Mouse (Mus musculus): ENCODE measurements around the gene Srpr. TPM values are rescaled to one million over a fixed set of nuclear protein-coding genes. Genes with fewer than 3 reads are reported as not detected.

The Srpr gene
- total and polyA plus RNA-seq, 2 experiments: 55.2 to 91.0 TPM

DNA sequence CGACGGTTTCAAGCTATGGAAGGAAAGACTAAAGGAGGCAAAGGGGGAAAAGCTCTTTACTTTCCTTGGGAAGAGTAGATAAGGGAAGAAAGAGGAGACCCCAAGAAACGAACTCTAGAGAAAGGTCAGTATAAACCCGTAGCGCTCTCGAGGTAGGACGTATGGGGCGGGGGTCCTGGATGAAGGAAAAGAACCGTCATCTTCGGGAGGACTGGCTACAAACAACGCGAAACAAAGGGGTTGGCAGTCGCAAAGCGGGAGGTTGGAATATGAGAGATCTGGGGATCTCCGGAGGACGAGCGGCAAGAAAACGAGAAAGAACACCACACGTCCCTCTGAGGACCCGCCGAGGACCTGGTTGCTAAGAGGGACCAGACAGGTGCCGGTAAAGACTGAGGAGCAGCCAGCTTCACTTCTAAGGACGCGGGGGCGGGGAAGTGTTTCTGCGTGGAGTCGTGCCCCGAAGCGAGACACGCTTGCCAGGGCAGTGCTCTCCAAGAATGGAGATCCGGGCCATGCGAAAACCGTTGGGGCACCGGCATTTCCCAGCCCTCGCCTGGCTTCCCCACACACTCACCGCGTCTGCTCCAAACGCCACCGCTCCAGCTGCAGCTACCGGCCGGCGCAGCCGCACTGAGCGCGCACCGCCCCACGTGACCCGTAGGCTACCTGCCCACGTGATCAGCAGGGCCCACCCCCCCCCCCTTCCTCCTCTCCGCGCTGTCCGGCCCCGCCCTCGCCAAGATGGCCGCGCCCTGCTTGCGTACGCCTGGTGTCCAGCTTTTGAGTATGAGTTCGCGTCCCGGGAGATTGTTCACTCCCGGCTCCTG lies 67.4 kb downstream of the Srpr start, which contains the start of the genes Fam118b and Rpusd4:
TSS of gene Fam118b (minus strand) at position 660 of the 830 bp plus-strand sequence.
TSS of gene Rpusd4 (plus strand) at position 720 of the 830 bp plus-strand sequence.
- Histone ChIP-seq H3K4me3 (ENCODE audit: insufficient read depth, low read depth, low read length) (peak within 1 kb of the TSS; percentile 72), H3K27me3 (ENCODE audit: control insufficient read depth, insufficient read depth, low read length) (no peaks in the 10 kb centered on the region), H3K27ac (replicated peaks; ENCODE audit: insufficient read depth, low read depth, low read length) (peak within 1 kb of the TSS; percentile 30), H3K9ac (ENCODE audit: low read depth, low read length) (peak within 1 kb of the TSS; percentile 71), H3K79me2 (ENCODE audit: control insufficient read depth, insufficient read depth, low read length) (peaks cover 3% of the 10 kb centered on the region; the same call in 1 of the 2 replicates), H3K4me1 (ENCODE audit: control insufficient read depth, insufficient read depth, low read length) (peaks cover 11% of the 10 kb centered on the region), H3K36me3 (ENCODE audit: control insufficient read depth, insufficient read depth, low read length) (no peaks in the 10 kb centered on the region)
- under 1% methylated on average over 62 of the region's 62 CpGs for WGBS
- peak; percentile 72 for DNase-seq (ENCODE audit: extremely low read depth, low read depth, low spot score)
- TF ChIP-seq POLR2A (IDR thresholded peaks at IDR 0.05; ENCODE audit: extremely low read depth, insufficient read depth, low read length) (peak; percentile 95), CTCF (IDR thresholded peaks at IDR 0.05; ENCODE audit: low read depth, low read length) (no peak)

GRCm38 (mm10) chr9:35267976-35268715 lies 68.2 kb downstream of the Srpr start:
- H3K4me3 ChIP-seq (ENCODE audit: insufficient read depth, low read depth, low read length): peak overlapping the region; percentile 72
- WGBS: 3% methylated on average over 21 of the region's 21 CpGs
- TF ChIP-seq POLR2A (IDR thresholded peaks at IDR 0.05; ENCODE audit: extremely low read depth, insufficient read depth, low read length): no peak
- no peak for TF ChIP-seq CTCF (IDR thresholded peaks at IDR 0.05; ENCODE audit: low read depth, low read length)
- H3K27ac ChIP-seq (replicated peaks; ENCODE audit: insufficient read depth, low read depth, low read length): 0 out of 2 replicates have a peak overlapping the region, but pooled peaks have one; percentile 29
- no peaks in the 10 kb centered on the region for H3K27me3 ChIP-seq (ENCODE audit: control insufficient read depth, insufficient read depth, low read length)
- DNase-seq (ENCODE audit: extremely low read depth, low read depth, low spot score): no peak
- H3K36me3 ChIP-seq (ENCODE audit: control insufficient read depth, insufficient read depth, low read length): peaks cover 6% of the 10 kb centered on the region
- H3K4me1 ChIP-seq (ENCODE audit: control insufficient read depth, insufficient read depth, low read length): peaks cover 8% of the 10 kb centered on the region
- H3K9ac ChIP-seq (ENCODE audit: low read depth, low read length): peak overlapping the region; percentile 71
- peaks cover 3% of the 10 kb centered on the region; the same call in 1 of the 2 replicates for H3K79me2 ChIP-seq (ENCODE audit: control insufficient read depth, insufficient read depth, low read length)

GRCm38 (mm10) chr9:35277855-35278365 lies 77.9 kb downstream of the Srpr start:
- H3K4me1 ChIP-seq (ENCODE audit: control insufficient read depth, insufficient read depth, low read length): no peaks in the 10 kb centered on the region; the same call in 1 of the 2 replicates
- H3K79me2 ChIP-seq (ENCODE audit: control insufficient read depth, insufficient read depth, low read length): no peaks in the 10 kb centered on the region
- no peak overlapping the region for H3K4me3 ChIP-seq (ENCODE audit: insufficient read depth, low read depth, low read length)
- H3K27me3 ChIP-seq (ENCODE audit: control insufficient read depth, insufficient read depth, low read length): no peaks in the 10 kb centered on the region
- no peak overlapping the region for H3K9ac ChIP-seq (ENCODE audit: low read depth, low read length)
- peak; percentile 23 for DNase-seq (ENCODE audit: extremely low read depth, low read depth, low spot score)
- TF ChIP-seq POLR2A (IDR thresholded peaks at IDR 0.05; ENCODE audit: extremely low read depth, insufficient read depth, low read length) (no peak), CTCF (IDR thresholded peaks at IDR 0.05; ENCODE audit: low read depth, low read length) (no peak)
- 72% methylated on average over 3 of the region's 3 CpGs for WGBS
- H3K36me3 ChIP-seq (ENCODE audit: control insufficient read depth, insufficient read depth, low read length): peaks cover 28% of the 10 kb centered on the region
- no peak overlapping the region for H3K27ac ChIP-seq (replicated peaks; ENCODE audit: insufficient read depth, low read depth, low read length)

- H3K4me1 ChIP-seq (ENCODE audit: control insufficient read depth, insufficient read depth, low read length): no peaks in the 10 kb centered on the region; the same call in 1 of the 2 replicates
- no peak overlapping the region for H3K27ac ChIP-seq (replicated peaks; ENCODE audit: insufficient read depth, low read depth, low read length)
- H3K27me3 ChIP-seq (ENCODE audit: control insufficient read depth, insufficient read depth, low read length): no peaks in the 10 kb centered on the region
- no peak overlapping the region for H3K4me3 ChIP-seq (ENCODE audit: insufficient read depth, low read depth, low read length)
- no peak overlapping the region for H3K9ac ChIP-seq (ENCODE audit: low read depth, low read length)
- TF ChIP-seq CTCF (IDR thresholded peaks at IDR 0.05; ENCODE audit: low read depth, low read length) (no peak), POLR2A (IDR thresholded peaks at IDR 0.05; ENCODE audit: extremely low read depth, insufficient read depth, low read length) (no peak)
- 72% methylated on average over 4 of the region's 4 CpGs for WGBS
- H3K79me2 ChIP-seq (ENCODE audit: control insufficient read depth, insufficient read depth, low read length): no peaks in the 10 kb centered on the region
- peaks cover 22% of the 10 kb centered on the region for H3K36me3 ChIP-seq (ENCODE audit: control insufficient read depth, insufficient read depth, low read length)
- DNase-seq (ENCODE audit: extremely low read depth, low read depth, low spot score): no peak
These were observed 78.5 kb downstream of the Srpr start for GRCm38 (mm10) chr9:35278451-35278850.

DNA sequence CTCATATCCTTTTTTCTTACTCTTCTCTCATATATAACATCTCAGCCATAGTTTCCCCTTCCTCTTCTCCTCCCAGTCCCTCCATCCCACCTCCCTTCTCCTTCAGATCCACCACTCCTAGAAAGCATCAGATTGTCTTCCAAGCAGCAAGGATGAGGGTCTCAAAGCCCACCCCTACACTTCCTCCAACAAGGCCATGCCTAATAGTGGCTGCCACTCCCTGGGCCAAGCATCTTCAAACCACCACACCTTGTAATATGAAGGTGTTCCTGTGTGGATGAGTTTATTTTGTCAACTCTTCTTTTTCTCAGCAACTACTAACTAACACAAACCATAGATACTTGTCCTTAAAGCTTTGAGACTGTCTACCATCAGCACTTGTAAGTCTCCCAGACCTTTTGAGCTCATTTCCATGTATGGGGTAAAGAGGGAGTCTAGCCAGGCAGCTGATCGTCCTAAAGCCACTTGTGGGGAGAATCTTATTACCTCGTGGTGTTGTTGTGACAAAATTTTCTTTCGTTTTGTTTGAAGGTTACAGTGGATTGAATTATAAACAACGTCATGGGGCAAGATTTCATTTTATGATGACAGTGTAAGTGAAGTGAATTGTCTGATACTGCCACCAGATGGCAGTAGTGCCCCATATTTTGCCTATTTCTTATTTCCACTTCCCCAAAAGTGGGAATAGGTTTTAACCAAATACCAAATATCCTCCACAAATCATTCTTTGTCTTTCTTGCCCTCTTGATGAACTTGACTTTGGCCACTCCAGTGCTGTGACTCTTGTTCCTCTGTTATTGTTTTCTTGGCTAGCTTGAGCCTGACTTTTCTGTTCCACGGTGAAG lies 82.3 kb downstream of the Srpr start:
- Histone ChIP-seq H3K36me3 (ENCODE audit: control insufficient read depth, insufficient read depth, low read length) (peaks cover 4% of the 10 kb centered on the region), H3K79me2 (ENCODE audit: control insufficient read depth, insufficient read depth, low read length) (no peaks in the 10 kb centered on the region), H3K27ac (replicated peaks; ENCODE audit: insufficient read depth, low read depth, low read length) (no peak overlapping the region), H3K27me3 (ENCODE audit: control insufficient read depth, insufficient read depth, low read length) (no peaks in the 10 kb centered on the region), H3K4me1 (ENCODE audit: control insufficient read depth, insufficient read depth, low read length) (no peaks in the 10 kb centered on the region; the same call in 1 of the 2 replicates), H3K4me3 (ENCODE audit: insufficient read depth, low read depth, low read length) (no peak overlapping the region), H3K9ac (ENCODE audit: low read depth, low read length) (no peak overlapping the region)
- peak; percentile 38 for DNase-seq (ENCODE audit: extremely low read depth, low read depth, low spot score)
- 18% methylated on average over 5 of the region's 5 CpGs for WGBS
- peak; percentile 67 for TF ChIP-seq CTCF (IDR thresholded peaks at IDR 0.05; ENCODE audit: low read depth, low read length)
- TF ChIP-seq POLR2A (IDR thresholded peaks at IDR 0.05; ENCODE audit: extremely low read depth, insufficient read depth, low read length): no peak

Data from liver, adult 2 months (tissue).